Mouse (Mus musculus) erythroblast, embryonic 14.5 days (primary cell): ENCODE data around the gene Utp3. TPM values are rescaled to one million over a fixed set of nuclear protein-coding genes. Genes with fewer than 3 reads are reported as not detected.

Source experiments
- H3K27me3 ChIP-seq: 2 replicates; pipeline ENCODE4 v1.6.1; 2012; ENCODE audit warnings: inconsistent platforms; ENCODE audit not compliant: control insufficient read depth
- H3K36me3 ChIP-seq: 2 replicates; pipeline ENCODE4 v1.6.1; 2012; ENCODE audit warnings: mild to moderate bottlenecking, inconsistent platforms; ENCODE audit not compliant: control insufficient read depth
- H3K4me1 ChIP-seq: 2 replicates; pipeline ENCODE4 v1.6.1; 2012; ENCODE audit warnings: inconsistent platforms; ENCODE audit not compliant: control insufficient read depth
- H3K4me3 ChIP-seq: replicated peaks from 2 replicates; pipeline ENCODE3; 2012; ENCODE audit warnings: moderate library complexity, mild to moderate bottlenecking, inconsistent platforms
- H3K9me3 ChIP-seq: 2 replicates; pipeline ENCODE4 v1.6.1; 2012; ENCODE audit warnings: low read length, inconsistent platforms, mixed read lengths; ENCODE audit not compliant: control insufficient read depth
- GATA1 ChIP-seq: IDR thresholded peaks from 2 replicates; pipeline ENCODE4 v1.6.1; 2012; ENCODE audit warnings: low read length, inconsistent platforms, mixed read lengths
- TAL1 ChIP-seq: IDR thresholded peaks from 3 replicates; pipeline ENCODE4 v1.6.1; 2012; ENCODE audit warnings: low read length, inconsistent platforms, mixed read lengths
- polyA plus RNA-seq: library from polyadenylated mRNA; stranded (reverse); fragments of >175 nt; gene quantifications from 2 replicates; pipeline ENCODE4 v1.2.3, GENCODE M21; 2012

Gene Utp3
- polyA plus RNA-seq, 1 experiment, result 6.2 TPM

DNA sequence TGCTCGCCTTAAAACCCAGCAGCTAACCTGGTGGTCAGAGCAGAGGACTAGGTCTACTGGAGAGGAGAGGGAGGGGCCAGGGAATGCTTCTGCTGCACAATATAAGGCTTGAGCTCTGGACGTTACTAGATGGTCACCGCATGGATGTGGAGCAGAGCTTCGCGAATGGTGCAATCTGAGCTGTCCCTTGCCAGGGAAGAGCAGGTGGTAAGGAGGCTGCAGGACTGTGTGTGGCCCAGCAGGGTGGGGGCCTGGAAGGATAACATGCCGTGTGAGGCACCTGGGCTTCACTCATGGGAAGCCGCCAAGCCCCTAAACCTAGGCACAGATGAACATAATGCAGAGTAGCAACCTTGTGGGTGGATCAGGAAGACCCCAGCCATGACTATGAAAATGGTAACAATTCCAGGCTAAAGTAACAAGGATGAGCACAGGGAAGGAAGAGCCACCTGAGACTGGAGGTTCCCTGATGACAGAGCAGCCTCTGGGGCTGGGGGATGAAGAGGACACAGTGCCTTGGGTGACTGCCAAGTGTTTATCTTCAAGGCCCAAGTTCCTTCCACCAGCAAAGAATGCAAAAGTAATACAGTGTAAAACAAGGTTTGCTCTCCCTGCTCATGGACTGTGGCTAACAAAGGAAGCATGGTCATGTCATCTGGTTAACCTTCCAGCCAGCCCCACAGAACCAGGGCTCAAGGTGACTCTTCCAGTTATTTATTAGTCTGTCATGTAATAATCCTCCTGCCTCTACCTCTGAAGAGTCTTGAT lies 32.3 kb downstream of the Utp3 start:
- H3K4me1 ChIP-seq, result no peaks in the 10 kb centered on the region; the same call in 1 of the 2 replicates
- H3K9me3 ChIP-seq, result no peaks in the 10 kb centered on the region
- no peaks in the 10 kb centered on the region for H3K36me3 ChIP-seq
- H3K4me3 ChIP-seq, result no peak overlapping the region
- no peaks in the 10 kb centered on the region for H3K27me3 ChIP-seq
- TF ChIP-seq GATA1 (no peak), TAL1 (no peak)

DNA sequence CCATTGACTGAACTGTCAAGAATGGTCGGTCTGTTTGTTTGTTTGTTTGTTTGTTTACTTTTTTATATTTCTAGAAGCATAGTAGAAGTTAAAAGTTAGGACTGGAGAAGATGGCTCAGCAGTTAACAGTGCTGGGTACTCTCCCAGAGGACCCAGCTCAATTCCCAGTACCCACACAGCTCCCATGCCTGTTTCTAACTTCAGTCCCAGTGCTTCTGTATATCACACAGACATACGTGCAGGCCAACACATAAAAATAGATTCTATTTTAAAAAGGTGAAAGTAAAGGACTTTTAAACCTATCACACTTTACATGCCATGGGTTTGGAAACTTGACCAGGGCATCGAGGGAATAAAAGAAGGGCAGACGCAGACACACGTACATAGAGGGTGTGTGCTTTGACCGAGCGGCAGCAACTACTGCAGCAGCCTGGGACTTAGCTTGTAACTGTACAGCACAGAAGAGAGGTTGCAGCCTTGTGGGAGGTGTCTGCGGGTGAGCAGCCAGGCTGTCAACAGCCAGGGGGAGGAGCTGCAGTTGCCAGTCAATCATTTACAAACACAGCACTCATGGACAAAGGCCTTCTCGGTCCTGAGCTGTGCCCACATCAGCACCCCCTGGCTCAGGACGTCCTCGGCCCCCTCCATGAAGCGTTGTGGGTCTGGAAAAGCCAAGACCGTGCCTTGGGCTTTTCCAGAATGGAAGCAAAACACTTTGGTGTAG lies 33.1 kb downstream of the Utp3 start:
- Histone ChIP-seq H3K4me1 (no peaks in the 10 kb centered on the region; the same call in 1 of the 2 replicates), H3K9me3 (no peaks in the 10 kb centered on the region), H3K27me3 (no peaks in the 10 kb centered on the region), H3K4me3 (no peak overlapping the region), H3K36me3 (no peaks in the 10 kb centered on the region)
- TF ChIP-seq TAL1 (no peak), GATA1 (no peak)

DNA sequence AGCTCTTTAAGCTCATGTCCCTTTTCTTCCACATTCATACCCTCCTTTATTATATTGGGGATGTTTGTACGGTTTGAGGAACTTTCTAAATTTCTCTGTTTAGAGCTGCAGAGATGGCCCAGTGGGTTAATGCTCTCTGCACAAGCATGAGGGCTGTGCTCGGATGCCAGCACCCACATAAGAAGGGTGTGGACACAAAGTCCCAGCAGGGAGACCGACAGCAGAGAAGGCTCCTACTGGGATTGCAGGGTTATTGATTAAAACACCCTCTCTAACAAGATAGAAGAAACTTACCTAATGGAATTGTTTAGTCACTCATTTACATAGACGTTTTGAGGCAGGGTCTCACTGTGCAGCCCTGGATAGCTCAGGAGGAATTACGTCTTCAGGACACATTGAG lies 34.2 kb downstream of the Utp3 start:
- H3K4me3 ChIP-seq, result no peak overlapping the region
- no peaks in the 10 kb centered on the region; the same call in 1 of the 2 replicates for H3K4me1 ChIP-seq
- no peaks in the 10 kb centered on the region for H3K36me3 ChIP-seq

DNA sequence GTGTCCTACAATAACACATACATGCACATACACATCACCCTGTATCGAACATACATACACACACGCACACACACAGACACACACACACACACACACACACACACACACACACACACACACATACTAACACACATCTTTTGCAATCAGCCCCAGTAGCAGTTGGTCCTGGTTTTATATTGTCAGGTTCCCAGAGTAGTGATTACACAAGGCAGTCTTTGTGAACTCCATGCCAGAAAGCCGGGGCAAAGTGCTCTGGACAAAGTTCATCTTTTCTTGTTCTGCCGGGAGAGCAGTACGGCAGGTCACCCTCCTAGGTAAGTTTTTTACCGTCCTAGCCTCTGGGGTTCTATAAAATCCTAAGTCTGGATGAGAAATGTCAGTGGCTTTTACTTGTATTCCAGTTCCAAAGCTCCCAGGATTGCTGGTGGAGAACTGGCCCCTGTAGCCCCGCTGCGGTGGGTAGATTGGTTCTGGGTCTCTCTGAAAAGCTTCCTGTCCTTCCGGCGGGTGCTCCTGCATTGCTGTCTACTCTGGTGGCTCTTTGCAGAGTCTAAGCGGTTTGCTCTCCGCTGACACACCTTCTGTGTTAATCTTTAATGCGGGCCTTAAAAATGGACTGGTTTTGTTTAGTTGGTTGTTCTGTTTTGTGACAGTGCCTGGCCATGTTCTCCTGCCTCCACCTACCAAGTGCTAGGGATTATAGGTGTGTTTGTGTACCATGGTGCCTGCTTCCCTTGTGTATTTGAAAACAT lies 39.3 kb downstream of the Utp3 start:
- TF ChIP-seq TAL1 (no peak), GATA1 (no peak)
- Histone ChIP-seq H3K4me1 (peaks cover 8% of the 10 kb centered on the region), H3K4me3 (peak overlapping the region; percentile 41), H3K9me3 (no peaks in the 10 kb centered on the region), H3K27me3 (no peaks in the 10 kb centered on the region), H3K36me3 (no peaks in the 10 kb centered on the region)

More for the DNA sequence above, 34.2 kb downstream of the Utp3 start:
- H3K27me3 ChIP-seq, result no peaks in the 10 kb centered on the region
- H3K9me3 ChIP-seq, result no peaks in the 10 kb centered on the region
- no peak for TF ChIP-seq GATA1
- no peak for TF ChIP-seq TAL1

DNA sequence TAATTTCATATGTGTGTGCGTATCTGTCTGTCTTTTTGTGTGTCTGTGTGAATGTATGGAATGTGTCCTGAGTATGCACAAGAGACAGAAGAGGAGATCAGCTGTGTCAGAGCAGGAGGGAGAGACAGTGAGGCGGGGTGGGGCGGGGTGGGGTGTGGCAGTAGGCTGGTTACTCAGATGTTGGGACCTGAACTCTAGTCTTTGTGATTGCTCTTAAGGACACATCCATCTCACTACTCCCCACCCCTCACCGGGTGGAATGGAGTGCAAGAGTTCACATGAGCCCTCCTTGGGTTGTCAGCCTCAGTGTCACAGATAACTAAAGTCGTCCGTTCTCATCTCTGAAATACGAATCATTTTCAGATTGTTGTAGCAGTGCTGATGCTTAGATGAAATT lies 39.9 kb downstream of the Utp3 start:
- no peaks in the 10 kb centered on the region; the same call in 1 of the 2 replicates for H3K36me3 ChIP-seq
- peak overlapping the region; percentile 41 for H3K4me3 ChIP-seq
- TF ChIP-seq GATA1 (no peak), TAL1 (no peak)
- H3K4me1 ChIP-seq, result peaks cover 8% of the 10 kb centered on the region
- H3K27me3 ChIP-seq, result no peaks in the 10 kb centered on the region
- no peaks in the 10 kb centered on the region for H3K9me3 ChIP-seq

DNA sequence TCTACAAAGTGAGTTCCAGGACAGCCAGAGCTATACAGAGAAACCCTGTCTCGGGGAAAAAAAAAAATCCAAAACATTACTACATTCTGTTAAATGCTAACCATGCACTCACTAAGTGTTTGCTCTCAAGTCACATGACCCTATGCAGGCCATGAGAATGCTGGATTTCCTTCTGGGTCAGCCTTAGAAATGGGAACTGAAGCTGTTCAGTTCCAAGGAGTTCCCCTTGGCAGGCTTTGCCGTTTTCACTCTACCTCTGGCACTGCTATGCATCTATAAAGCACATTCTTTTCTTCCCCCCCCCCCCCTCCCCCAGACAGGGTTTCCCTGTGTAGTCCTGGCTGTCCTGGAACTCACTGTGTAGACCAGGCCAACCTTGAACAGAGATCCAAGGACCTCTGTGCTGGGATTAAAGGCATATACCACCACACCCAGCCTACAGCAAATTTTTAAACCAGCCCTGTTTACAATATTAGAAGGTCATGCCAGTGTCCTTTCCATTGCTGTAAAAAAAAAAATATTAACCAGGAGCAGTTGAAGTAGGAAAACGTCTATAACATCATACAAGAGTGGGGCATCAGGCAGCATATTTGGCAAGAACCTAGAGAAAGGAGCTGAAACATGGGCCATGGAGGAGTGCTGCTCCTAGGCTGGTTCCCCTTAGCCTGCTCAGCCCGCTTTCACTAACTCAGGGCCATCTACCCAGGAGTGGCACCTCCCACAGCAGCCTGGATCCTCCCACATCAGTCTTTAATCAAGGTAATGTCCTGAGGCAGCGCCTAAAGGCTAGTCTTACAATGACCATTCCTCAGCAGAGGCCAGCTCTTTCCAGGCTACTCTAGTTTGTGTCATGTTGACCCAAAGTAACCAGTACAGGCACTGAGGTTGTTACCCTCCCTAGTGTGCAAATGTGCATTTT lies 41.5 kb downstream of the Utp3 start:
- no peaks in the 10 kb centered on the region for H3K27me3 ChIP-seq
- H3K4me1 ChIP-seq, result peaks cover 8% of the 10 kb centered on the region
- TF ChIP-seq TAL1 (no peak), GATA1 (no peak)
- H3K9me3 ChIP-seq, result no peaks in the 10 kb centered on the region
- no peak overlapping the region for H3K4me3 ChIP-seq
- no peaks in the 10 kb centered on the region; the same call in 1 of the 2 replicates for H3K36me3 ChIP-seq

DNA sequence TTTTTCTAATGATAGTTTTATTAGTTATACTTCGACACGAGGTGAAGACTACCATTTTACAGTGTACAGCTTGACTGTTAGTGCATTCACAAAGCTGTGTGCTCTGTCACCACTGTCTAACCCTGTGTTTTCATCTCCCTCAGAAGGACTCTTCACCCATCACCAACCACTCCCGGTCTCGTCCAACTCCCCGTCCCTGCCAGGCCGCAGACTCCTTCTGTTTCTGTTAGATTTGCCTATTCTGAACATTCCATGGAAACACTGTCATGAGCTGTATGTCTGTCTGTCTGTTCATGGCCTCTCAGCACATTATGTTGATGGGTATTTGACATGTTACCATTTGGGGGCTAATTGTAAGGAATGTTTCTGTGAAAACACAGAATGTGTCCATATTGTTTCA lies 44.7 kb downstream of the Utp3 start:
- no peaks in the 10 kb centered on the region for H3K27me3 ChIP-seq
- H3K4me1 ChIP-seq, result peaks cover 5% of the 10 kb centered on the region
- H3K9me3 ChIP-seq, result no peaks in the 10 kb centered on the region
- H3K36me3 ChIP-seq, result no peaks in the 10 kb centered on the region; the same call in 1 of the 2 replicates
- no peak overlapping the region for H3K4me3 ChIP-seq
- TF ChIP-seq TAL1, result no peak
- TF ChIP-seq GATA1, result no peak

DNA sequence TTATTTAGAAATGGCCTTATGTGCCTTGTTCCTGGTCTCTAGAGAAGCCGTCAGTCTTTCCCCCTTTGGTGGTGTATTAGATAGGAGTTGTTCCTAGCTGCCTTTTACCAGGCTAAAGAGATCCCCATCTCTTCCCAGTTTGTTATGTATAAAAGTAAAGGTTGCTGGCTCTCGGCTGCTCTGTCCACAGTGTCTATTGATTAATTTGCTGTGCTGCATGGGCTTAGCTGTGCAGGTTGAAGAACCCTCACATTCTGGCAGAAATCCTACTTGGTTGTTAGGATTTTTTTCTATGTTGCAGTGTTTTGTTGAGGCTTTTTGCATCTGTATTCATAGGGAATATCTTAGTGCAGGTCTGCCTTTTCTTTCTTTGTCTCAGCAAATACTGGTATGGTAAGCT lies 47.8 kb downstream of the Utp3 start:
- TF ChIP-seq TAL1 (no peak), GATA1 (no peak)
- Histone ChIP-seq H3K4me1 (no peaks in the 10 kb centered on the region), H3K4me3 (no peak overlapping the region), H3K36me3 (no peaks in the 10 kb centered on the region; the same call in 1 of the 2 replicates), H3K9me3 (no peaks in the 10 kb centered on the region), H3K27me3 (no peaks in the 10 kb centered on the region)
